Mouse (Mus musculus) B cell, adult 62 days (primary cell): Measurements from ENCODE around the gene Ptprc. TPM values are rescaled to one million over a fixed set of nuclear protein-coding genes. Genes with fewer than 3 reads are reported as not detected.

Experiments used
- total RNA-seq: library from RNA; stranded (reverse); gene quantifications from 4 replicates; pipeline ENCODE4 v1.2.4, GENCODE M21; 2023

The Ptprc gene
- total RNA-seq = 1,216 to 1,308 TPM (median 1,259 TPM) in 4 replicates

DNA sequence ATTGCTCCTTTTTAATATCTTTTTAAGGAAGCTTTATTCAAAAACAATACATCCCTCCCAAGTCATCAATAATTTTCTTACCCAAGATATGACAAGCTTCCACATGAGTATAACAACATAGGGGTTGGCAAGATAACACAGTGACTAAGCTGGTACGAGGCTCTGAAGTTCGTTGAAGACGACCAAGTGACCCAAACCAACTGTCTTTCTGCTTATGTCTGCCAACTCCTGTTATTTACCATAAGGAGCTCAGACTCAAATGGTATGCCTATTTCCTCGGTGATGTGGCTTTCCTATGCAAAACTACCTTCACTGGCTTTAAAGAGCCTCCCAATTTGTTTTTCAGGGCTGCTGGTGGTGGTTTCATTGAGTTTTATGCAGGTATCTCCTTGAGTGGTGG lies at the start of gene Ptprc:
TSS of gene Ptprc (minus strand) at position 215 of the 400 bp plus-strand sequence.

Other genes starting within 250 kb of the Ptprc start
- 0.30 TPM in 1 of 4 replicates, not detected in the others for gene Atp6v1g3, start 98.0 kb upstream of the Ptprc start, total RNA-seq